Mouse (Mus musculus) kidney, postnatal 36 days (tissue): ENCODE measurements around the gene Prss32.
A peak's percentile ranks its signal among the peaks of the same experiment; 100 is the strongest.
"Not testable (repeated sequence)": the region's sequence is repeated elsewhere in the genome, so short reads cannot be mapped to it uniquely, and the experiment has no call there.

Experiments used
- DNase-seq, 2 experiments: peaks; one replicate each; pipeline ENCODE4 v3.0.0; 2021 to 2022; ENCODE audit warnings: mixed read lengths in 2 of 2

Gene Prss32

DNA sequence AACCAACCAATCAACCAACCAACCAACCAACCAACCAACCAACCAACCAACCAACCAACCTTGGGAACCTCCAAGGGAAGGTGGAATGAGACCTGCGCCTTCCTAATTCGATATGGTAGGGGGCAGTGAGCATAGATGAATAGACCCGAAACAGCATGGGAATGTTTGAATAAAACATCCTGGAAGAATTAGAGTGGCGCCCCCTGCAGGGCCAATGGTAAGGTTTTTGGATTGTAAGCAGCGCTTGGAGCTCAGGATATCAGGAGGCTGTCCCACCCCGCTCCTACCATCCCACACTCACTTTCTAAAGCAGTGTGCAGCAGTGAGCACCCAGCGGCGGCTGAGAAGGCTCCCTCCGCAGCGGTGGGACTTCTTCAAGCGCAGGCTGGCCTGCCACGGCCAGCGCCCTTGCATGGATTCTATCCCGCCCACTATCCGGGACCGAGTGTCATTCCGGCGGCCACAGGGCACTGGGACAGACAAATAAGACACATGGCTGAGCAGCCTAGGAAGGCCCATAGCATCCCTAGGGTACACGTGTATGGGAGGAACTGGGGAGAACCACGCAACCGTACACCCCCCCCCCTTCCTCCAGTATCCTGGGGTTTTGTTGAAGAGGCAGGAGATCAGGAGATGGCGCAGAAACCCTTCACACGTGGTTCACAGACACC, 379 bp upstream of the Prss32 start:
- DNase-seq: peak in 1 of 2 experiments; percentile 48

DNA sequence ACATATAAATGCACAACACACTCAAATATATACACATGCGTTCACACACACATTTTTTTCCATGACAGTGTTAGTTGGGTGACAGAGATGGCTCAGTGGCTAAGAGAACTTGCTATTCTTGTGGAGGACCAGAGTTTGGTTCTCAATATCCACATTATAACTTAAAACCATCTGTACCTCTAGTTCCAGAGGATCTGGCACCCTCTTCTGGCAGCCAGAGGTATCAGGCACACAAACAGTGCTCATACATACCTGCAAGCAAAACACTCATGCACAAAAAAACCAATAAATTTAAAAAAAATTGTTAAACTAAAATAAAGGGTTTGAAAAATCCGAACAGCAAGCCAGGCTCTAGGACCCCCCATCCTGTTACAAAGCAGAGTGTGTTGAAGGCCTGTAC, 6.4 kb downstream of the Prss32 start:
- DNase-seq: no peak

DNA sequence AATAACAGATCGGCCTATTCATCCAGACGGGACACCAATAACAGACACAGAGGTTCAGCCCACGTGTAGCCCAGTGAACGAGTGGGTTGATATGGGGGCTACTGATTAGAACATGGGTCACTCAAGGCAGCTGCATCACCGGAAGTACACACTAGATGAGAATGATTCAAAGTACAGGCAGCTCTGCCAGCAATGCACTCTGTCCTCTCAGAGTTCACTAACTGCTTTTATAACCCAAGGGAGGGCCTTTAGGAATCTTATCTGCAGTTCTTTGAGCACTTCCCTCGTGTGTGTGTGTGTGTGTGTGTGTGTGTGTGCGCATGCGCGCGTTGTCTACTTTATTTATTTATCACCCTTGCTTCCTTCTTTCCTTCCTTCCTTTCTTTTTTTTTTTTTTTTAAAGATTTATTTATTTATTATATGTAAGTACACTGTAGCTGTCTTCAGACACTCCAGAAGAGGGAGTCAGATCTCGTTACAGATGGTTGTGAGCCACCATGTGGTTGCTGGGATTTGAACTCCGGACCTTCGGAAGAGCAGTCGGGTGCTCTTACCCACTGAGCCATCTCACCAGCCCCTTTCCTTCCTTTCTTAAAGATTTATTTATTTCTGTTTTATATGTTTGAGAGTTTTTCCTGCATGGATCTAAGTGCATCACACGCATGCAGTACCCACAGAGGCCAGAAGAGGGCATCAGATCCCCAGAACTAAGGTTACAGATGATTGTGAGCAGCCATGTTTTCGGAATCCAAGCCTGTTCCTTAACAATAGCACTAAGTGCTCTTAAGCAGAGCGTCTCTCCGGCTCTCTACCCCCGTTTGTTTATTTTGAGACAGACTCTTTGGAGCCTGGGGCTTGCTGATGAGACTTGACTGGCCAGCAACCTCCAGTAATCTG, 7.4 kb downstream of the Prss32 start:
- peak; percentile 49 to 79 for DNase-seq

DNA sequence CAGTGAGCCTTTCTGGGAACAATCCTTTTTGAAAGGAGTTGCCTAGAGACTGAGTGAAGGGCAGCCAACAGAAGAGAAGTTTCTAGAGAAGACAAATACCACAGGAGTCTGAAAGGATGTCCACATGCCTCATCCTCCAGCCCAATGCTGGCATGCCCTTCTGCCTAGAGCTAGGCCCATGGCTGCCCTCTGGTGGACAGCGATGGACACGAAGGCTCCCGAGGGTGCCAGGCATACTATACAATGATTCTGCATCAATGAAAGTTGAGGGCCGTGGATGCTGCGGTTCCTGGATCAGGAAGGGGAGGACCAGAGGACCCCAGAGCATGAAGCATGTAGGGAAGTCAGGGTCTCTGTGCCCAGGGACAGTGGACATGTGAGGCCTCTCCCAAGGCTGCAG, 9.6 kb downstream of the Prss32 start:
- DNase-seq: peak; percentile 59 to 85

DNA sequence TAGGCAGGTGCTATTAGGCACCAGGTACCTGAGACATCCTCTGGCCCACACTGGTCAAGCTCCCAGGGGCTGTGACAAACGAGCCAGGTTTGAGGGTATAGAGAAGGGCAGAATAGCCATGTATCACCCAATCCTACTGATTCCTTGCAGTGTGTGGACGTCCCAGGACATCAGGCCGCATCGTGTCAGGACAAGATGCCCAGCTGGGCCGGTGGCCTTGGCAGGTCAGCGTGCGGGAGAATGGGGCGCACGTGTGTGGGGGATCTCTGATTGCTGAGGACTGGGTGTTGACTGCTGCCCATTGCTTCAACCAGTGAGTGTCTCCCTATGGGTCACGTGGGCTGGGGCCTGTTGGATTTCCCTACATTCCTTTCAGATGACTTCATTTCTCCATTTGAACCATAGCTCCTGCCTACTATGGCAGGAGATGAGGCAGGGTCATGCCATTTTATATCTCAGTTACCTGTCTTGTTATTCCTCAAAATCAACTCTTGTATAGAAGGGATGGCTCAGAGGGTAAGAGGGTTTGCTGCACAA, 10.6 kb downstream of the Prss32 start:
- no peak for DNase-seq

DNA sequence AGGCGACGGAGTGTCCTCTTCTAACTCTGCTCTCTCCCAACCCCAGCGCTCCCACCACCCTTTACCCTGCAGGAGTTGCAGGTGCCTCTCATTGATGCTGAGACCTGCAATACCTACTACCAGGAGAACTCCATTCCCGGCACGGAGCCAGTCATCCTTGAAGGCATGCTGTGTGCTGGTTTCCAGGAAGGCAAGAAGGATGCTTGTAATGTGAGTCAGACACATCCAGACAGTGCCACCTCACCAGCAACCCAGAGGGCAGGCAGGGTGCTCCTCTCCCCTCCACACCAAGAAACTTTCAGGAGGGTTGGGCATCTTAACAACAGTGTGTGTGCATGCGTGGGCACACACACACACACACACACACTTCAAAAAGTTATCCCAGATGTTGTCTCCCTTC, 13.5 kb downstream of the Prss32 start:
- no peak for DNase-seq

DNA sequence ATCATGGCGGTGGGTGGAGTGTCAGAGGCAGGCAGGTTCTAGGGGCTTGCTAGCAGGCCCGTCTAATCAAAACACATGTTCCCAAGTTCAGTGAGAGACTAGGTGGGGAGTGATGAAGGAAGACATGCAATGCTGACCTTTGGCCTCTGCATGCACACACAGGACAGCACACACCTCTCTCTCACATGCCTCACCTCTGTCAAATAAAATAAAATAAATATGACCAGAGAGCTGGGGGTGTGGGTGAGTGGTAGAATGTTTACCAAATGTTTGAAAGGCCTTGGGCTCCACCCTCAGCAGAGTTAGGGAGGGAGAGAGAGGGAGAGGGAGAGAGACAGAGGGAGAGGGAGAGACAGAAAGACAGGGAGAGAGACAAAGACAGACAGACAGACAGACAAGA, 14.3 kb downstream of the Prss32 start:
- DNase-seq: no peak

DNA sequence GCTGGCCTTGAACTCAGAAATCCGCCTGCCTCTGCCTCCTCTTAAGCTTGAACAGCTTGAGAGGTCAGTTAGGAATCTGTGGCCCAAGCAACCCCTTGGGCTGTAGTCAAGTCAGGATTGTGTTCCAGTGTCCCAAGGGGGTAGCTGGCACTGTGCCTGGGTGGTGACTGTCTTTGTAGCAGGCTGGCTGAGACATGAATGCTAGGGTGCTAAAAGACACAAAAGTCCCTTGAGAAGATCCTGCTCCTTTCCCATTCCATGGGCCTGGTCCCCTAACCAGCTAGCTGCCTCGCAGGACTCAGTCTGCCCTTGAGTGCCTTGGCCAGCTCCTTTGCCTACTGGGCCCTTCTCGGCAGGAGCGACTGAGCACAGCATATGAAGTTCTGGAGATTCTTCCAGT, 19.3 kb downstream of the Prss32 start:
- DNase-seq: peak in 1 of 2 experiments; percentile 17

DNA sequence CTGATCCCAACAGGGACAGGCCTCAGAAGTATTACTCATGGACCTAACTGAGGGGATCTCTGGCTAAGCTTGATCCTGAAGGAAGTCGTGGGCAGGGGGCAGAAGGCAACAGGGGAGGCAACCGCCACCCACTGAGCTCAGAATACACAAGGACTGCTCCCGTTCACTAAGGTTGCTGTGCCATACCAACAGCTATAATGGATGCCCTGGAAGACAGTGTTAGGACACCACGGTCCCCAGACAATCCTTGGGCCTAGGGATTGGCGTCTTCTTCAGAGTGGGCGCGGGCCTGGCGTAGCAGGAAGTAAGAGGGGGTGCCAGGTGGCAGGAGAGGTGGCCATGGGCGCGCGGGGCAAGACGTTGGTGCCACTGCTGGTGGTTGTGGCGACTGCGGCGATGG, 24.1 kb downstream of the Prss32 start, which contains the start of gene Prss21:
Prss21 (plus strand) TSS at position 301 of the 400 bp plus-strand sequence.
- DNase-seq: no peak

DNA sequence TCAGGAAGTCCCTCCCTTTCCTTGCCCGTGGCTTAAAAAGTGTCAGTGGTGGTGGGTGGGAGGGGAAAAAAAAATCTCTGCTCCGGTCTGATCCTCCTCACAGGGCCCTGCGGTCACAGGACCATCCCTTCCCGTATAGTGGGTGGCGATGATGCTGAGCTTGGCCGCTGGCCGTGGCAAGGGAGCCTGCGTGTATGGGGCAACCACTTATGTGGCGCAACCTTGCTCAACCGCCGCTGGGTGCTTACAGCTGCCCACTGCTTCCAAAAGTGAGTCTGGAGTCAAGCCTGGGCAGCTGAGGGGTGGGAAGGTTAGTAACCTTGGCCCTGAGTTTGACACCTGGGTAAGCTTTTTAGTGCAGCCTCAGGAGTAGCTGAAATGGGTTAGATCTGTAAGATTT, 24.9 kb downstream of the Prss32 start:
- DNase-seq: no peak

DNA sequence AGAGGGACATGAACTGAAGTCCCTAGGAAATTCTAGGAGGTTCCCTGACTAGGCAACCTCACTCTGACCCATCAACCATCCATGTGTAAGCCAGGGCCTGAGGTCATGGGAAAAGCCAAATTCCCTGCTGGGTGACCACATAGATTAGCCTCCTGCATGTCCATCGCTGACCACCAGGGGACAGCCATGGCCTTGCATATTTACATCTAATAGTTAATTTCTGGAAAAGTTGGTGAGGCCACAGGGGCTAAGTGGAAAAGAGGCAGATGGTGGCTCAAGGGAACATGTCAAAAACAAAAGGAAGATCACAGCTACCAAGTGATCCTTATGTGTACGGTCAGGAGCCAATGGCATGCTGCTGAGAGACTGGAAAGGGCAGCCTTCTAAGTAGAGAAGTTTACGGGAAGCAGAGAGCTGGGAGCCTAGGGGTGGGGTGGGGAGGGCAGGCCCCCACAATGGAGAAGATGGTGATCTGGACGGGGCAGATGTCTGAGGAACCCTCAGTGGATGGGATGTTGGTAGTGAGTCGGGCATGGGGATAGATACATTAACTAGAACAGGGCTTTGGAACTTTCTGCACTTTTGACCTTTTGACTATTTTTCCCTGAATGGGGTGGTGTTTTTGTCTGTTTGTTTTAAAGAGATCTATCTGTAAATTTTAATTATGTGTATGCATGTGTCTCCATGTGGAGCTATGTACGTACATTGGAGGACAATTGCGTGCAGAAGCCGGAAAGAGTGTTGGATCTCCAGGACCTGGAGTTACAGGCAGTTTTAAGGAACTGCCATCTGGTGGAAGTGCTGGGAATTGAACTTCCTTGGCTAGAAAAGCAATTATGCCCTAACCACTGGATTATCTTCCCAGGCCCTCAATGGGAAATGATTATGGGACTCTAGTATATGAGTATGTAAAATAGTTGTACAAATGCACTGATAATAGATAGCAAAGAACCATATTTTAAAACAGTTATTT, 30.5 kb downstream of the Prss32 start:
- DNase-seq: peak; percentile 59 to 79

DNA sequence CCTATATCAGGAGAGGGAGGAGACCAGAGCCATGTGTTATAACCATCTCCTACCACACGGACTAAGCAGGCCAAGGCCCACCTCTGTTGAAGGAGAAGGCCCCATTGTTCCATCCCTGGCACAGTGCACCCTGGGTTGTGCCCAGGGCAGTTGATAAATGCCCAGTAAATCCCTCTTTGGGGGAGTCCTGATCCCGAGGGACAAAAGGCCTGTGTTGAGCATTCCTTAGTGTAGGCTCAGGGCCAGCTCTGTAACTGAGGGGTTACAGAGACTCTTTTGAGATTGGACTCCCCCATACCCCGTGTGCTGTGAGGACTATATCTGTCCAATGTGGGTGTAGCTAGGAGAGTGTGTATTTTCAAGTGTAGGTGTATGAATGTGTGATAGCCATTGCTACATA, 33.1 kb downstream of the Prss32 start:
- DNase-seq: no peak

DNA sequence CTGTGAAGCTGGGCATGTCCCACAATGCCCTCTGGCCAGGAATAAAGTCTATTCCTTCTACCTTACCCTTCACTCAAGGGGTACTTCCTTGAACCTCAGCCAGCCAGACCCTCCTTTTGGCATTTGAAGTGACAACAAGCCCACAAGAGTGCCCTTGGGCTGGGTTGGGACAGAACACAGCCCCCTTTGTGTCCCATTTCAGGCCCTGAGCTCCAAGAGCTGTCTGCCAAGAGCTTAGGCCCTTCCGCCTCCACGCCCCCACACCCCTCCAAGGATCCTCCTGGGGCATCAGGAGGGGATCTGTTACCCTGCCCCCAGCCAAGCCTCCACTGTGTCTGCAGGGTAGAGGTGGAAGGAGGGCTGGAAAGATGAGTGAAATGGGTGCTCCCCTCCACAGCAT, 33.5 kb downstream of the Prss32 start:
- DNase-seq: no peak

DNA sequence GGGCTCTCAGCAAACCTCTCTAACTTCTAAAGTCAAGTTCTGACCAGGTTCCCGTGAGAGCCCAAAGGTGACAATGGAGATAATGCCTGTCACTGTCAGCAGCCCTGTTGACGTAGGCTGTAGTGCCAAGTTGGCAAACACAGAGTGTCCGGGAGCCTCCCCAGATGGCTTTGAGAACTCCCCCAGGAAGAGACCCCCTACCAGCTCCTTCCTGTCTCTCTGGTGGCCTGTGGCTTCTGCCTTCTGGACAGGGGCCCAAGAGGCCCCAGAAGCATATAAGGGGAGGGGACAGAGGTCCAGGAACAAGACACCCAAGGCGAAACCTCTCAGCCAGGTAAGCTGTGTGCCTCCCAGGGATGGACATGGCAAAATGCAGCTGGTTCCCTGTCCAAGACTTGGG, 36.9 kb downstream of the Prss32 start, which contains the start of the genes Dcpp1 and Dcpp2:
Dcpp1 (plus strand) TSS at position 301 of the 400 bp plus-strand sequence.
Dcpp2 (plus strand) TSS at position 305 of the 400 bp plus-strand sequence.
- DNase-seq: not testable (repeated sequence)
